Mouse (Mus musculus) bone marrow, adult 2 months (tissue): ENCODE measurements around the gene Qpctl. TPM values are rescaled to one million over a fixed set of nuclear protein-coding genes. Genes with fewer than 3 reads are reported as not detected.

Source experiments
- H3K27ac ChIP-seq: fragments of 200-500 bp; 2 replicates; pipeline ENCODE4 v1.5.1; 2012; ENCODE audit warnings: low read depth, mild to moderate bottlenecking, control low read depth, inconsistent platforms, low read length; ENCODE audit not compliant: control insufficient read depth, poor library complexity, insufficient read depth
- H3K4me1 ChIP-seq: fragments of 200-500 bp; 2 replicates; pipeline ENCODE4 v1.6.1; 2011; ENCODE audit warnings: low read length; ENCODE audit not compliant: control insufficient read depth, insufficient read depth
- H3K4me3 ChIP-seq: fragments of 200-500 bp; replicated peaks from 2 replicates; pipeline ENCODE3; 2011; ENCODE audit warnings: mild to moderate bottlenecking, low read depth, low read length, control low read depth; ENCODE audit not compliant: control insufficient read depth
- CTCF ChIP-seq: fragments of 200-500 bp; IDR thresholded peaks from 2 replicates; pipeline ENCODE4 v1.5.1; 2011; ENCODE audit warnings: low read length, control low read depth; ENCODE audit not compliant: control insufficient read depth, insufficient read depth
- POLR2A ChIP-seq: fragments of 200-500 bp; IDR thresholded peaks from 2 replicates; pipeline ENCODE4 v1.6.1; 2011; ENCODE audit warnings: low read depth, mild to moderate bottlenecking, control low read depth, low read length, borderline replicate concordance; ENCODE audit not compliant: control insufficient read depth
- WGBS: fragments of 180-500 bp; shearing (Covaris S2); methylation state at CpG from one replicate; pipeline ENCODE4 v1.1.7; 2018; 5-methylcytosine and 5-hydroxymethylcytosine counted together
- polyA plus RNA-seq: library from polyadenylated mRNA; stranded (reverse); fragments of >200 nt; gene quantifications from 2 replicates; pipeline ENCODE4 v1.2.4, GENCODE M21; 2011; ENCODE audit warnings: low replicate concordance; ENCODE audit not compliant: missing spikeins, insufficient read depth, insufficient read length

The Qpctl gene
- polyA plus RNA-seq, 1 experiment = 6.8 TPM

DNA sequence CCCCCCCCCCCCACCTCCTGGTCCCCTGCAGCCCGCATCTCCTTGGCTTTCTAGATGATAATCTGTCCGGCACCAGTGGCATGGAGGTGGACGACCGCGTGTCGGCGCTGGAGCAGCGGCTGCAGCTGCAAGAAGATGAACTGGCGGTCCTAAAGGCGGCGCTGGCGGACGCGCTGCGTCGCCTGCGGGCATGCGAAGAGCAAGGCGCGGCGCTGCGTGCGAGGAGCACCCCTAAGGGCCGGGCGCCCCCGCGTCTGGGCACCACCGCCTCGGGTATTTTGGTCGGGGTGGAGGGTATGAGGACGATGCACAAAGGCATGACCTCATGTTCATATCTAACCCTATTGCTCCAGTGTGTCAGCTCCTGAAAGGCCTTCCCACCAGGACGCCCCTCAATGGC lies 30.1 kb upstream of the Qpctl start:
- H3K4me3 ChIP-seq = no peak overlapping the region
- peaks cover 3% of the 10 kb centered on the region; the same call in 1 of the 2 replicates for H3K4me1 ChIP-seq
- no peak for TF ChIP-seq POLR2A
- TF ChIP-seq CTCF = peak; percentile 75
- no peak overlapping the region for H3K27ac ChIP-seq
- WGBS = 1% methylated on average over 32 of the region's 32 CpGs

DNA sequence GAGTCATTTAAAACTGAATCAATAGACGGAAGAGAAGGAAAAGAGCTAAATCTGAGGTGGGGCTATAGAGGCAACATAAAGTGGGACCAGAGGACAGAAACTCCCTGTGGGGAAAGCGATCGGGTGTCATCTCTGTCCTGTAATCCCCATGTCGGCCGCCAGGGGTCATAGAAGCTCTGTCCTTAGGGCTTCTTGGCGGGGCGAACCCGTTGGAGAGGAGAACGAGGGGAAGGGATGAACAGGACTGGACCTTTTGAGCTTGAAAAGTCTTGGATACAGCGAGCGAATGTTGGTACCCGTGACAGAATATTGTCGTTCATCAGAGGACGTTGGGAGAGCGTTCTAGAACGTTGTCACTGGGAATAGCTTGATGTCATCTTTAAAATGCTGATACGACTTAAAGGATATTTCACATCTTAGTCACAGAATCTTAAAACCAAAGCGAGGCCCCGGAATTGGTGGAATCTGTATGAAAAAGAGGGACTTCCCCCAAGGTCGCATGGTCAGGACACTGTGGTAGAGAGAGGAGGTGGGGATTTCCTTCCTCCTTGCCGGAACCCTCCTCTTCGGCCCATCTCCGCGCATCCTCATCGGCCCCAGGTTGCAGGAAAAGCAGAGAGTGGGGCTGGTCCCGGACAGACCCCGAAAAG lies 29.5 kb upstream of the Qpctl start:
- Histone ChIP-seq H3K4me1 (peaks cover 3% of the 10 kb centered on the region; the same call in 1 of the 2 replicates), H3K4me3 (no peak overlapping the region), H3K27ac (no peak overlapping the region)
- TF ChIP-seq CTCF = peak; percentile 79
- TF ChIP-seq POLR2A = no peak
- WGBS = 4% methylated on average over 25 of the region's 27 CpGs

DNA sequence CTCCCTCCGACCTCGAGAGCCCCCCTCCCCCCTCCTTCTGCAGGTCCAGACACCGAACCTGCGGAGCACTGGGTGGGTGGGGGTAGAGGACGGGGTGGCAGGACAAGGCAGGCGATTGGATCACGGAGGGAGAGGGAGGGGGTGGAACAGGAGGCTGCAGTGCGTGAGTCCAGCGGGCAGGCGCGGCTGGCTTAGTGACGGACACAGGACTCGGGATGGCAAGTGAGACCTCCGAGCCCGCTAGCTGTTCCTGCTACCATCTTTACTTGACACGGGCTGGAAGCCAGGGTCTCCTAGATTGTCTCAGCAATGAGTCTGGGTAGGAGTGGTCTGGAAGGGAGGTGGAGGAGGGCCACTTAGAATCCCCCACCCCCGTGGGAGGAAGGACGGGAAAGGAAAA lies 28.9 kb upstream of the Qpctl start:
- H3K4me1 ChIP-seq = peaks cover 3% of the 10 kb centered on the region; the same call in 1 of the 2 replicates

GRCm38 (mm10) chr7:19177216-19177615 lies 28.1 kb upstream of the Qpctl start:
- no peak for TF ChIP-seq POLR2A
- no peak for TF ChIP-seq CTCF
- Histone ChIP-seq H3K4me3 (no peak overlapping the region), H3K27ac (no peak overlapping the region), H3K4me1 (peaks cover 3% of the 10 kb centered on the region; the same call in 1 of the 2 replicates)
- WGBS = 82% methylated on average over 7 of the region's 7 CpGs

More for the DNA sequence above, 28.9 kb upstream of the Qpctl start:
- 25% methylated on average over 18 of the region's 18 CpGs for WGBS
- Histone ChIP-seq H3K4me3 (no peak overlapping the region), H3K27ac (no peak overlapping the region)
- no peak for TF ChIP-seq POLR2A
- TF ChIP-seq CTCF = no peak

GRCm38 (mm10) chr7:19176516-19176947 lies 27.4 kb upstream of the Qpctl start:
- Histone ChIP-seq H3K4me1 (peaks cover 3% of the 10 kb centered on the region; the same call in 1 of the 2 replicates), H3K27ac (no peak overlapping the region), H3K4me3 (no peak overlapping the region)
- WGBS = 17% methylated on average over 15 of the region's 21 CpGs
- TF ChIP-seq POLR2A = no peak
- no peak for TF ChIP-seq CTCF

DNA sequence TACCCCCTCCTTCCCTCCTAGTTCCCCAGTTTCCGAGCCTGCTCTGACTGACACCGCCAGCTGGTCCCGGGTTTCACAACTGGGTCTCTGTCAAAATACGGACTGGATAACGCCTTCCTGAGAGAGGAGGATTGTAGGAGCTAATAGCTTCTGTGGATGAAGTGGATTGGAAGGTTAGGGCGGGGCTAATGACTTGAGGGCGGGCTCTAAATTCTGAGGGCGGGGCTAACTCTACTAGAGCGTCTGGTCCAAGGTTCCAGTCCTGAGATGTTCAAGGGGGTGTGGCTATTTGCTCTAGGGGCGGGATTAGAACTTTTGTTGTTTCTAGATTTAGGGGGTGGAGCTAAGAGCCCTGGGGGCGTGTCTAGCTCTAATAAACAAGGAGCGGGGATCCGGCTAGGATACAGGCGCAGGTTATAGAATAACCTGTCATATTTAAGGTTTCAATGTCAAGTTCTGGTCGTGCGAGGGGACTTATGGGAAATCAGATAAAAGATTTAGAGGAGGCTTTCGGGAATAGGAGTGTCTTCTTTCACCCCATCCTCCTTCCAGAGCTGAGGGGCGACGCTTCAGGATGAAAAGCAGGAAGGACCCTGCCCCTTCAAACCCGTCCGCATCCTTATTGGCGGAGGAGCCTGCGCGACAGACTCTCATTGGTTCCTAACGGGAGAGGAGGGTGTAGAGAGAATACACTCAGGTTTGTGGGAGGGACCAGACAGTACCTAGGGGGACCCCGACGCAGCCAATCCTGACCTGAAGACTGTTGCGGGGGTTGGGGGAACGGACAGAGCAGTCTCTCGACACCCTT lies 26.8 kb upstream of the Qpctl start, which contains the start of gene Eml2:
Gene Eml2 (plus strand): TSS at position 714 of the 808 bp plus-strand sequence.
- TF ChIP-seq CTCF = no peak
- 7% methylated on average over 30 of the region's 30 CpGs for WGBS
- H3K4me1 ChIP-seq = peaks cover 3% of the 10 kb centered on the region; the same call in 1 of the 2 replicates

DNA sequence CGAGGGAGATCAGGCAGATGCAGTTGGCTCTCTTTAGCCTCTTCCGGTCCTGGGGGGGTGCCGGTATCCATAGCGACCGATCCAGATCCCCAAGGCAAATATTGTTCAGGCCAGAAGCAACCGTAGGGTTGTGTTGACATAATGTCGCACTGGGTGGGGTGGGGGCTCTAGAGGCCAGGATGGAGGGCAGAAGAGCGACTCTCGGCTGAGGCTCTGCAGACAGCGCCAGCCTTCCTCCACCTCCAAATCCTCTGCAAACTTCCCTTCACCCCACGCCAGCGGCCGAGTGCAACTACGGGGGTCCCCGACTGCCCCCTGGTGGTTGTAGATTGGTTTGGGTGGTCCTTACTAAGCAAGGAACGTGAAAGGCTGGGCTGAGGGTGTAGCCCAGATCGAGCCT lies 23.8 kb upstream of the Qpctl start:
- no peak overlapping the region for H3K4me3 ChIP-seq
- TF ChIP-seq CTCF = peak; percentile 65
- TF ChIP-seq POLR2A = no peak
- WGBS = 5% methylated on average over 17 of the region's 17 CpGs
- H3K4me1 ChIP-seq = peaks cover 2% of the 10 kb centered on the region; the same call in 1 of the 2 replicates
- H3K27ac ChIP-seq = no peak overlapping the region

More for the DNA sequence above, 26.8 kb upstream of the Qpctl start, which contains the start of gene Eml2:
- no peak within 1 kb of the TSS for H3K4me3 ChIP-seq
- H3K27ac ChIP-seq = no peak within 1 kb of the TSS

DNA sequence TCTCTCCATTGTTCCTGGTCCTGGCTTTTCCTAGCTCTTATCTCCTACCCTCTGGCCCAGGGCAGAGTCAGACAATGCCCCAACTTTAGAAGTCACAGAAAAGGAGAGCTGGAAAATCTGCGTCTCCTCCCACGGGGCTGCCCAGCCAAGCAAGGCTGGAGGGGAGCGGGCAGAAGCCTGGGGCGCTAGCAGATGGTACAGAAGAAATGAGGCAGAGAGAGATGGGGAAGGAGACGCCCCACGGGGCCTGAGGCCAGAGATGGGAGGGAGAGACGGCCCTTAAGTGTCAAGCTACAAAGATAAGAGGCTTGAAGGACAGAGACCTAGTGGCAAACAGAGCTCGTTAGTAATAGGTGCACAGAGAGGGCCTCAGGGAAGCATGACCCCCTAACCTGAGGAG lies 22.7 kb upstream of the Qpctl start:
- no peak overlapping the region for H3K27ac ChIP-seq
- no peak overlapping the region for H3K4me3 ChIP-seq
- H3K4me1 ChIP-seq = peaks cover 2% of the 10 kb centered on the region; the same call in 1 of the 2 replicates
- 50% methylated on average over 8 of the region's 8 CpGs for WGBS
- TF ChIP-seq POLR2A (no peak), CTCF (no peak)
